Mouse (Mus musculus) thymus, adult 18-20 months (tissue): ENCODE measurements around the gene Ptpn22.

ENCODE experiments used
- DNase-seq, 2 experiments: peaks; one replicate each; pipeline ENCODE4 v3.0.0; 2022; ENCODE audit warnings: mixed read lengths in 2 of 2

Ptpn22 gene

DNA sequence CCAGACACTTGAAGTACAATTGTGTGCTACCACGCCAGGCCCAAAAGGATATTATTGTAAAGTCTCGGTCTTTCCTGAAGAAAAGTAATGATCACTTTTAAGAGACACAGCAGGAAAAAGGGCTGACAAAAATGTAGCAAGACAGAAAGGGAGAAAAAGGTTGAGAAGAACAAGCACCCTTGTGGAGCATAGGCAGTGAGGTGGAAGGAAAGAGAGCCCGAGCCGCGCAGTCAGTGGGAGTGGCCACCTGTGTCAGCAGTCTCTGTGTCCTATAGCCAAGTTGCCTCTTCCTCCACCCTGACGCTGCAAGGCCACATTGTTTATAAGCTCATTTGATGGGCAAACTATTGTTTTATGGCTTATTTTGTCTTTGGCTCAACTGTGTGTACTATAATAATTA is 67.9 kb downstream of the Ptpn22 start:
- DNase-seq = peak; percentile 17 to 19

- DNase-seq = no peak
Measured at GRCm38 (mm10) chr3:103944794-103945562, 85.4 kb downstream of the Ptpn22 start.

DNA sequence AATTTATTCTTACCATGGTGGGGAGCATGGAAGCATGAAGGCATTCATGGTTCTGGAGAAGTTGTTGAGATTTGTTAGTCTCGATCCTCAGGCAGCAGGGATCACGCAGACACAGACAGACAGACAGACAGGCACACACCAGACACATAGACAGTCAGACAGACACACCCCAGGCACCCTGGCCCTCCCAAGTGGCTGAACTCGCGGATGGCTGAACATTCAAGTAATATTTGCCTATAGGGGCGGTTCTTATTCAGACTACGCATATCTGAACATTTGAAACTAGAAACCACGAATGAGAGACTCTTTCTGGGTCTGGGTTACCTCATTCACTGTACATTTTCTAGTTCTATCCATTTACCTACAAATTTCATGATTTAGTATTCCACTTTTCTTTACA is 89.1 kb downstream of the Ptpn22 start:
- DNase-seq = no peak

GRCm38 (mm10) chr3:103960622-103961021 is 101.0 kb downstream of the Ptpn22 start:
- no peak for DNase-seq
